Mouse (Mus musculus) embryo, embryonic 9.5 days (tissue): ENCODE measurements around the gene Polr3gl.
"Not testable (repeated sequence)": the region's sequence is repeated elsewhere in the genome, so short reads cannot be mapped to it uniquely, and the experiment has no call there.

Source experiments
- DNase-seq: peaks from one replicate; pipeline ENCODE4 v3.0.0-alpha.2; 2017; ENCODE audit errors: extremely low spot score

The Polr3gl gene

GRCm38 (mm10) chr3:96593790-96594560 lies at the start of gene Polr3gl:
Gene Polr3gl (minus strand): TSS chr3:96594181.
- DNase-seq, result peak; percentile 95

DNA sequence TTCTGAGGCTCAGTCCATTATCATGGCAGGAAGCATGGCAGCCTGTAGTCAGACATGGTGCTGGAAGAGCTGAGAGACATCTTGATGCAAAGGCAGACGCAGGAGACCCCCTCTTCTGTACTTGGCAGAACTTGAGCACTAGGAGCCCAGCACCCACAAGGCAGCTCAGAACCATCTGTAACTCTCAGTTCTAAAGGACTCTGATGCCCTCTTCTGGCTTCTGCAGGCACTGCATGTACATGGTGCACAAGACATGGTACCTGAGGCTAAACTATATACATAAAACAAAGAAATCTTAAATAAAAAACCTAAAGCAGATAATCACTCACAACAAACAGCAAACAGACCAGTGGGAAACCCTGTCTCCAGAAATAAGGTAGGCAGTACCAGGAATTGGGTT lies 45.2 kb upstream of the Polr3gl start:
- DNase-seq, result peak; percentile 46

DNA sequence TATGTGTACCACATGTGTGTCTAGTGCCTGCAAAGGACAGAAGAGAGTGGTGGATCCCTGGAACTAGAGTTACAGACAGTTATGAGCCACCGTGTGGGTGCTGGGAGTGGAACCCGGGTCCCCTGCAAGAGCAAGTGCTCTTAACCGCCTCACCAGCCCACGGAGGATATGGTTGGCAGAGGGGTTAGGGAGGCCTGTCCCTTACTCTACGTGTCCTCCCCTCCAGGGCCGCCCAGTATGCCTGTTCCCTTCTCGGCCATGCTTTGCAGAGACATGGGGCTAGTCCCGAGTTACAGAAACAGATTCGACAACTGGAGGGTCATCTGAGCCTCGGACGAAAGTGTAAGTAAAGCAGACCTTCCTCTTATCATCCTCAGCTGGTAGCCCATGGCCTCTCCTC lies 42.5 kb upstream of the Polr3gl start:
- DNase-seq, result no peak

- DNase-seq, result no peak
These were observed 41.9 kb upstream of the Polr3gl start for GRCm38 (mm10) chr3:96635906-96636305.

DNA sequence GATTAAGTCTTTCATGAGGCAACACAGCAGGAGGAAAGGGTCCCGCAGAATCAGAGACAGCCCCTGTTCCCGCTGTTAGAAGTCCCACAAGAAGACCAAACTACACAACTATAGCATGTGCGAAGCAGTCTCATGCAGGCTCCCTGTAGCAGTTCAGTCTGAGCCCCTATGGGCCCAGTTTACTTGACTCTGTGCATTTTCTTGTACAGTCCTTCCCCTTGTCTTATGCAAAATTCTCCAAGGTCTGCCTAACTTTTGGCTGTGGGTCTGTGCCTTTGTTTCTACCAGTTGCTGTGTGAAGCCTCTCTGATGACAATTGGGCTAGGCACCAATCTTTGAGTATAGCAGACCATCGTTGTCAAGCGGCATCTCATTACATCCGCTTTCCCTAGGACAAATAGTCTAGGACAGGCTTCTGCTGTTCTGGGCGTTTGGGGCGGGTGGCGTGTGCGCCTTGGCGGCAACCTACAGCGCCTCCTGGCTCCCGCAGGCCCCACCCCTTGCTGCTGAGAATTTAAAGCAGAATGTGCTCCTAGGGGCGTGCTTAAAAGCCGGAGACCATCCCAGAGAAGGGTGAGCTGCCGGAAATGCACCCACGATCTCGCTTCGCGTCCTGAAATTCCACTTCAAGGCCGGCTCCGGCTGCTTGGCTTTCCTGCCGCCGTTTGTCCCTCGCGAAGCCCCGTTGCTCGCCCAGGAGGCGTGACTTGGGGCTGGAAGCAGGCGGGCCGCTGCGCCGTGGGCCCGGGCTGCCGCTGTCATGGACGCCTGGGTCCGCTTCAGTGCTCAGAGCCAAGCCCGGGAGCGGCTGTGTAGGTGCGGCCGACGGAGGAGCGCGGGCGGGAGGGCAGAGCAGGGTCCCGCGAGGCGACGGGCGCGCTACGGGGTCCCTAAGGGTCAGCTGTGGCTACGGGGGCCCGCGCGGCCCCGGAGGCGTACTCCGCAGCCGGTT lies 41.2 kb upstream of the Polr3gl start, which contains the start of the genes Pex11b and Gm42957:
Gene Pex11b, plus strand, starts transcription at position 449 of the 952 bp plus-strand sequence.
Gene Gm42957, plus strand, starts transcription at position 547 of the 952 bp plus-strand sequence.
- DNase-seq, result peak; percentile 84

GRCm38 (mm10) chr3:96634015-96634414 lies 40.0 kb upstream of the Polr3gl start:
- DNase-seq, result no peak

- DNase-seq, result no peak
These were observed 38.1 kb upstream of the Polr3gl start for GRCm38 (mm10) chr3:96632058-96632457.

DNA sequence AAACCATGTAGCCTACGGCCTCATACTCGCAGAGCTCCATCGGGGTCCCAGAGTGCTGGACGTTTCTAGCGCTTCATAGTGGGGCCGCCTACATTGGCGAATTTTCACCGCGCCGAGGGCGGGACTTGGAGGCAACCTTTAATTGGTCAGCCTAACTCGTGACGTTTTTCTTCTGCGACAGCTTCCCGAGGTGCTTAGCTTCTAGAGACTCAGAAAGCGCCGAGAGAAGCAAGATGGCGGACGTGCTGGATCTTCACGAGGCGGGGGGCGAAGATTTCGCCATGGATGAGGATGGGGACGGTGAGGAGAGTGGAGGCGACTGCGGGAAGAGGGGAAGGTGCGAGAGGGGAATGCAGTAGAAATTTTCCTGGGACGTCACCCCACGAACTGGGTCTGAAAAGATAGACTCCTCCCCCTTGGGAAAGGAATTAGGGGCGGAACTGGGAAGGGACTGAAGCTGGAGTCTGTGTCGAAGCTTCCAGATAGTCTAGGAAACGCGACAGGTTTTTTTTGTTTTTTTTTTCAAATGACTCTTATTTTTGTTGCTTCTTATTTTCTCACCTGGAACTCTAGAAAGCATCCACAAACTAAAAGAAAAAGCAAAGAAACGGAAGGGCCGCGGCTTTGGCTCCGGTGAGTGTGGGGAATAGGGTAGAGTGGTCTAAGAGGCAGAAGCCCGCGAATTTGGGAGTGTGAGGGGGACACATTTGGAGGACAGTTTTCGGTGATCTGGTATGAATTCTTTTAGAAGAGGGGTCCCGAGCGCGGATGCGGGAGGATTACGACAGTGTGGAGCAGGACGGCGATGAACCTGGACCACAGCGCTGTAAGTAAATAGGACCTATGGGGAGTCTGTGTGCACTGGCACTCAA lies 36.0 kb upstream of the Polr3gl start, which contains the start of gene Rbm8a:
Gene Rbm8a, plus strand, starts transcription at position 205 of the 872 bp plus-strand sequence.
- DNase-seq, result peak; percentile 95

- DNase-seq, result no peak
These were observed 29.2 kb upstream of the Polr3gl start for GRCm38 (mm10) chr3:96623201-96623600.

GRCm38 (mm10) chr3:96617941-96618340 lies 24.0 kb upstream of the Polr3gl start:
- DNase-seq, result no peak

DNA sequence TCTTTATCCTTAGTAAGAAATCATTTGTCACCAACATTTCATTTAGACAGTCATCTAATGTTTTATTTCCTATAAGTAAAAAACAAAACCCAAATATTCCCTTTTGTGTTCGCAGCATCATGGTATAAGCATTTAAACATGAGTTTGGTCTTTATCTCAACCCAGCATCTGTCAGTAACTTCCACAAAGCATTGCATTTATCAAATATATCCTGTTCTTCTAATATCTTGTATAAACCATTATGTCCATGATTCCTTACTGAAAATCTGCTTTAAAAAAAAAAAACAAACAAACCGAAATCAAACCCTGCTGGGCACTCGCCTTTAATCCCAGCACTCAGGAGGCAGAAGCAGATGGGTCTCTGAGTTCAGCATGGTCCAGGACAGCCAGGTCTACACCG lies 12.6 kb upstream of the Polr3gl start:
- DNase-seq, result no peak

DNA sequence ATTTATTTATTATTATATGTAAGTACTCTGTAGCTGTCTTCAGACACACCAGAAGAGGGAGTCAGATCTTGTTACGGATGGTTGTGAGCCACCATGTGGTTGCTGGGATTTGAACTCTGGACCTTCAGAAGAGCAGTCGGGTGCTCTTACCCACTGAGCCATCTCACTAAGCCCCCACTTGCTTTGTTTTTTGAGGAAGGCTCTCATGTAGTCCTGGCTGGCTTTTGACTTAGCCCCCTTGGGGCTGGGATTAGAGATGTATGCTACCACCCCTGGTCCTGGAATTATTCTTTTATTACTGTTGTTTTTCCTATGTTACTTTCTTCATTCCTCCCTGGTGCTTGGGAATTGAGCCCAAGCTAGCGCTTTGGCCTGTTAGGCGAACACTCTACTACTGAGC lies 12.0 kb upstream of the Polr3gl start:
- not testable (repeated sequence) for DNase-seq

- DNase-seq, result no peak
These were observed 9.3 kb upstream of the Polr3gl start for GRCm38 (mm10) chr3:96603311-96603710.

DNA sequence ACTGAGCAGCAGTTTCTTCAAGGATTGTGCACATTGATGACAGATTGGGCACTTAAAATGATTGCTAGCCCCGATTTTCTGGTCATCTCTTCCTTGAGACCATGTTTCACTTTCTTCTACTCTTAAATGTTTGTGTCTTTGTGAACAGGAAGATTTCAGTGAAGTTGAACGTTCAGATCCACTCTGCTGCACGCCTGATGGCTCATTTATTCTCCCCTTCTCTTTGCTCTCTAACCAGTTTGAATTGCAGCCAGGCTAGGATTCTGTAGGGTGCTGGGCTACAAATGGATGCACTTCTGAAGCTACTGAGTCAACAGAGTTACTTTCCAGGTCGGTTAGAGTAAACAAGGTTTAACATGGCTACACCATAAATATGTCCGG lies 8.7 kb upstream of the Polr3gl start:
- DNase-seq, result no peak

DNA sequence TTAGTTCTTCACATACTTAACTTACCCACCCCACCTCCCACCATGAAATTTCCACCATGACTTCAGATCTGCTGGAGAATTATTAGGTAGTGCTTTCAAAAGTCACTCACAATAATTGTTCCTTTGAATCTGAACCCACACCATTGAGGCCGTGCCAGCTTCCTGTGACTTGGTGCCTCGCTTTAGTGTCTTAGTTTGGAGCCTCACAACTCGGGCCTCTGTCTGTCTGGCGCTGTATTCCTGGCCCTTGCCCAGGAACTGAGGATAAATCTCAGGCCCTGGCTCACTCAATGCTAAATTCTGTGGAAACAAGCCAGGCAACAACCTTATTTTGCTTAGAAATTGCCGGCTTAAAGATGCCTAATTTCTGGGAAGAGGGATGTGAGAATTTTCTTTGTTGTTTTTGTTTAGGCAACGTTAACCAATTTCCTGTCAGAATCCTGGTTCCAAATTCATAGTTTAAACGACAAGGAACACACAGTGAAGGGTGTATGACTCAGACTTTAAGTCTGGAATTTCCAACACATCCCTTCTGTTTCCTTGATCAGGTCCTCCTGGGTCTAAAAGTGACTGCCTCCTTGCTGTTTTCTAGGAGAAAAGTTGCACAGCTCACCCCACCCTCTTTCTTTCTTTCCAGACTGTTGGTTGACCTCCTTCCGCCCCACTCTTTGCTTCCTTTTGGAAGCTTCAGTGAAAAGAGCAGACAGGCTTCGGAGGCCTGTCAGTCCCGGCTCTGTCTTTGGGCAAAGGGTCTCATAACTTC lies 8.1 kb upstream of the Polr3gl start:
- DNase-seq, result no peak

DNA sequence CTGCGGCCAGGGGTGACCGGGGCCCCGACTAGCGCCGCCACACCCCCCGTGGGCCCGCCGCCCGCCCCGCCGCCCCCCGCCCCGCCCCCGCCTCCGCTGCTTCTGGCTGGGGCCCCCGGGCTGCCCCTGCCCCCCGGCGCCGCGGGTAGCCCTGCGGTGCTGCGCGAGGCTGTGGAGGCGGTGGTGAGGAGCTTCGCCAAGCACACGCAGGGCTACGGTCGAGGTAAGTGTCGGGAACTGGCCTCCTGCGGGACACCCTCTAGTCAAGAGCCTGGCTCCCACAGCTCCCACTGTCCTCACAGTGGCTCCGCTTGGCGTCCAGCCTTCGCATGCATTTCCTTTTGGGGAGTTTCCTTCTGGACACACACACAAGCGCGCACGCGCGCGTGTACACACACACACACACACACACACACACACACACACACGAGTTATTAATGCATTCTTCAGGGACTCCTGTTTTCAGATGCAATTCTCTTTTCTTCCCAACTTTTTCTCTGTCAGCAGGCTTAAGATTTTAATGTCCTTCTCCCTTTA lies 7.3 kb upstream of the Polr3gl start:
- DNase-seq, result peak; percentile 75

GRCm38 (mm10) chr3:96600639-96601250 lies 6.8 kb upstream of the Polr3gl start, which contains the start of gene Lix1l:
Gene Lix1l (plus strand): TSS chr3:96601149.
- DNase-seq, result peak; percentile 92

- no peak for DNase-seq
These were observed 5.4 kb upstream of the Polr3gl start for GRCm38 (mm10) chr3:96599411-96599810.

- DNase-seq, result no peak
These were observed 5.0 kb upstream of the Polr3gl start for GRCm38 (mm10) chr3:96599069-96599393.
